Mouse (Mus musculus) C2C12 (cell line): ENCODE data around the gene Trp53i11.

Experiments used
- CEBPB ChIP-seq: IDR thresholded peaks from one replicate; pipeline ENCODE4 v1.6.1; 2011; ENCODE audit warnings: low read depth, mild to moderate bottlenecking, control low read depth, moderate library complexity
- CTCF ChIP-seq: IDR thresholded peaks from one replicate; pipeline ENCODE4 v1.5.1; 2011; ENCODE audit not compliant: control insufficient read depth, insufficient read depth, insufficient read length
- MAX ChIP-seq: IDR thresholded peaks from one replicate; pipeline ENCODE4 v1.6.1; 2011; ENCODE audit warnings: mild to moderate bottlenecking, control low read depth
- MYOD1 ChIP-seq: IDR thresholded peaks from one replicate; pipeline ENCODE4 v1.6.1; 2011; ENCODE audit warnings: low read depth; ENCODE audit not compliant: control insufficient read depth, insufficient read length
- USF1 ChIP-seq: IDR thresholded peaks from one replicate; pipeline ENCODE4 v1.6.1; 2011; ENCODE audit warnings: low read depth, mild to moderate bottlenecking, control low read depth, moderate library complexity

GRCm38 (mm10) chr2:93177668-93178312 is 9.6 kb upstream of the Trp53i11 start:
- TF ChIP-seq CTCF (no peak), CEBPB (no peak), USF1 (no peak), MAX (no peak), MYOD1 (no peak)
